Comparison of ENCODE assay signal across 13 mouse cellular contexts in genomic region chr4:136651882-136652527, GRCm38 (mm10). TPM values are rescaled to one million over a fixed set of nuclear protein-coding genes. Genes with fewer than 3 reads are reported as not detected.
DNase-seq lines count a peak whose midpoint lies in the region; ATAC-seq lines count a peak whose summit lies in the region.
"Had no signal": no experiment of that assay in that cellular context is flagged by ENCODE, and none has a peak within 500 bp of the region (broad histone marks: within the 10 kb centered on the region; RNA-seq: fewer than 3 reads in every experiment).

No protein-coding gene starts in this region.

- no peak overlapping the region for H3K4me2 ChIP-seq in liver, embryonic 12.5 days
- H3K4me2 ChIP-seq in forebrain, embryonic 11.5 days (ENCODE audit: low read depth, low read length, severe bottlenecking) = no peak overlapping the region
- no peak overlapping the region for H3K4me2 ChIP-seq in intestine, embryonic 16.5 days (ENCODE audit: low read depth, low read length)

- WGBS in liver, embryonic 12.5 days (ENCODE audit: insufficient replicate concordance) = 60% methylated on average over 13 of the region's 13 CpGs
- 66% methylated on average over 13 of the region's 13 CpGs for WGBS in forebrain, embryonic 11.5 days
- 78% methylated on average over 13 of the region's 13 CpGs for WGBS in intestine, embryonic 16.5 days

- no peaks in the 10 kb centered on the region for H3K9me3 ChIP-seq in liver, embryonic 12.5 days (replicated peaks)
- H3K9me3 ChIP-seq in forebrain, embryonic 11.5 days (ENCODE audit: control insufficient read depth, low read length) = peaks cover 1% of the 10 kb centered on the region; the same call in 1 of the 2 replicates
- peaks cover 2% of the 10 kb centered on the region; the same call in 1 of the 2 replicates for H3K9me3 ChIP-seq in intestine, embryonic 16.5 days (ENCODE audit: control insufficient read depth, low read length)

- DNase-seq in liver = no peak
- no peak for DNase-seq in forebrain, embryonic 11.5 days (ENCODE audit: low spot score)
- DNase-seq in layer of hippocampus, postnatal 14 days (ENCODE audit: low spot score in 2 of 2) = peak; percentile 63 to 69
- DNase-seq in retina, postnatal 1 day = peak; percentile 85
- DNase-seq in adrenal gland, adult 18-20 months (ENCODE audit: low spot score in 2 of 2) = no peak
- no peak for DNase-seq in adrenal gland, adult 2 months

- no peak for ATAC-seq in liver, embryonic 12.5 days
- peak; percentile 28 for ATAC-seq in forebrain, embryonic 11.5 days (replicated peaks; ENCODE audit: low FRiP score)
- no peak for ATAC-seq in intestine, embryonic 16.5 days

- H3K27ac ChIP-seq in liver, embryonic 12.5 days = peak overlapping the region; percentile 63
- H3K27ac ChIP-seq in forebrain, embryonic 11.5 days (ENCODE audit: low read depth, low read length) = no peak overlapping the region
- no peak overlapping the region for H3K27ac ChIP-seq in intestine, embryonic 16.5 days (ENCODE audit: low read length)
- H3K27ac ChIP-seq: macrophage had no signal

- peaks cover 3% of the 10 kb centered on the region; the same call in 1 of the 2 replicates for H3K27me3 ChIP-seq in liver, embryonic 12.5 days (replicated peaks)
- no peaks in the 10 kb centered on the region for H3K27me3 ChIP-seq in forebrain, embryonic 11.5 days (ENCODE audit: control insufficient read depth, insufficient read depth, low read length)
- no peaks in the 10 kb centered on the region for H3K27me3 ChIP-seq in intestine, embryonic 16.5 days (replicated peaks; ENCODE audit: control insufficient read depth, insufficient read depth, low read length)

- no peak overlapping the region for H3K9ac ChIP-seq in liver, embryonic 12.5 days
- no peak overlapping the region for H3K9ac ChIP-seq in forebrain, embryonic 11.5 days (ENCODE audit: low read length)
- H3K9ac ChIP-seq in intestine, embryonic 16.5 days (ENCODE audit: low read depth, low read length) = no peak overlapping the region

- no peaks in the 10 kb centered on the region for H3K36me3 ChIP-seq in liver, embryonic 12.5 days
- peaks cover 4% of the 10 kb centered on the region; the same call in 1 of the 2 replicates for H3K36me3 ChIP-seq in forebrain, embryonic 11.5 days (ENCODE audit: control insufficient read depth, insufficient read depth, low read length)
- H3K36me3 ChIP-seq in intestine, embryonic 16.5 days (ENCODE audit: control insufficient read depth, insufficient read depth, low read length) = peaks cover 5% of the 10 kb centered on the region; the same call in 1 of the 2 replicates

- no peak overlapping the region for H3K4me3 ChIP-seq in liver, embryonic 12.5 days
- no peak overlapping the region for H3K4me3 ChIP-seq in forebrain, embryonic 11.5 days (ENCODE audit: low read depth, low read length)
- H3K4me3 ChIP-seq in intestine, embryonic 16.5 days (ENCODE audit: low read length) = no peak overlapping the region

- peaks cover 38% of the 10 kb centered on the region for H3K4me1 ChIP-seq in liver, embryonic 12.5 days
- H3K4me1 ChIP-seq in forebrain, embryonic 11.5 days (replicated peaks; ENCODE audit: control insufficient read depth, insufficient read depth, low read length) = peaks cover 16% of the 10 kb centered on the region; the same call in 1 of the 2 replicates
- peaks cover 10% of the 10 kb centered on the region for H3K4me1 ChIP-seq in intestine, embryonic 16.5 days (ENCODE audit: control insufficient read depth, insufficient read depth, low read length)

RNA-seq across cellular contexts. Expression of gene Lactbl1, which starts 29.6 kb away (rescaled TPM):
- not detected in 2 replicates for polyA plus RNA-seq in liver, embryonic 12.5 days (2016; fragmentation: Nextera tagmentation; extraction: Ambion mirVana)
- not detected in 2 replicates for polyA plus RNA-seq in forebrain, embryonic 11.5 days (2014; fragmentation: Nextera tagmentation; extraction: Ambion mirVana)
- under 1 TPM; 0.18 to 0.24 TPM for total RNA-seq in layer of hippocampus, postnatal 14 days (2021)
- not detected for total RNA-seq in adrenal gland, adult 18-20 months (2021)
- total RNA-seq in adrenal gland, adult 2 months (2021) = not detected
- 0.06 TPM in 1 of 2 replicates, not detected in the other for polyA plus RNA-seq in adrenal gland, adult 2 months (2012; rRNA removed)
- not detected in 2 replicates for polyA plus RNA-seq in intestine, embryonic 16.5 days (2015; fragmentation: Nextera tagmentation; extraction: Ambion mirVana)
- total RNA-seq: adrenal gland, postnatal 10 days; common myeloid progenitor, adult 5-6 weeks; left cerebral cortex, adult 18-20 months had no signal
- polyA plus RNA-seq: macrophage had no signal

RNA-seq across cellular contexts. Expression of gene Tex46, which starts 41.8 kb away (rescaled TPM):
- polyA plus RNA-seq in liver, embryonic 12.5 days (2016; fragmentation: Nextera tagmentation; extraction: Ambion mirVana) = not detected in 2 replicates
- polyA plus RNA-seq in forebrain, embryonic 11.5 days (2014; fragmentation: Nextera tagmentation; extraction: Ambion mirVana) = not detected in 2 replicates
- not detected for total RNA-seq in layer of hippocampus, postnatal 14 days (2021)
- total RNA-seq in adrenal gland, adult 18-20 months (2021) = not detected
- total RNA-seq in adrenal gland, adult 2 months (2021) = not detected
- polyA plus RNA-seq in adrenal gland, adult 2 months (2012; rRNA removed) = not detected in 2 replicates
- not detected in 2 replicates for polyA plus RNA-seq in intestine, embryonic 16.5 days (2015; fragmentation: Nextera tagmentation; extraction: Ambion mirVana)
- total RNA-seq: adrenal gland, postnatal 10 days; common myeloid progenitor, adult 5-6 weeks; left cerebral cortex, adult 18-20 months had no signal
- polyA plus RNA-seq: heart, embryonic 16.5 days; macrophage had no signal

RNA-seq across cellular contexts. Expression of gene Kdm1a, which starts 49.5 kb away (rescaled TPM):
- 31.3 and 31.9 TPM in 2 replicates for polyA plus RNA-seq in liver, embryonic 12.5 days (2016; fragmentation: Nextera tagmentation; extraction: Ambion mirVana)
- polyA plus RNA-seq in forebrain, embryonic 11.5 days (2014; fragmentation: Nextera tagmentation; extraction: Ambion mirVana) = 88.6 and 98.6 TPM in 2 replicates
- total RNA-seq in layer of hippocampus, postnatal 14 days (2021) = 100 to 1,000 TPM; 109 to 114 TPM
- 10 to 100 TPM; 36.2 to 36.6 TPM for total RNA-seq in adrenal gland, adult 18-20 months (2021)
- total RNA-seq in adrenal gland, adult 2 months (2021) = 10 to 100 TPM; 37.5 to 42.5 TPM
- 12.0 and 12.4 TPM in 2 replicates for polyA plus RNA-seq in adrenal gland, adult 2 months (2012; rRNA removed)
- 14.0 and 14.3 TPM in 2 replicates for polyA plus RNA-seq in intestine, embryonic 16.5 days (2015; fragmentation: Nextera tagmentation; extraction: Ambion mirVana)

Comparison
In these comparisons a context has a peak if more than half of its experiments do, and no peak if none do; other contexts are left out.
1. DNase-seq: peak in layer of hippocampus, postnatal 14 days (2 of 2) and retina, postnatal 1 day (single experiment); none in liver (single experiment), forebrain, embryonic 11.5 days (single experiment), adrenal gland, adult 18-20 months (0 of 2) and adrenal gland, adult 2 months (single experiment).